Mouse (Mus musculus) liver, postnatal 0 days (tissue): ENCODE results near the gene Fermt3.

Source experiments
- CTCF ChIP-seq: sonication (generic); IDR thresholded peaks from 2 replicates; pipeline ENCODE4 v1.5.1; 2016; ENCODE audit warnings: antibody characterized with exemption, low read depth
- EP300 ChIP-seq: IDR thresholded peaks from 2 replicates; pipeline ENCODE4 v1.6.1; 2016; ENCODE audit warnings: antibody characterized with exemption, low read depth, mild to moderate bottlenecking

DNA sequence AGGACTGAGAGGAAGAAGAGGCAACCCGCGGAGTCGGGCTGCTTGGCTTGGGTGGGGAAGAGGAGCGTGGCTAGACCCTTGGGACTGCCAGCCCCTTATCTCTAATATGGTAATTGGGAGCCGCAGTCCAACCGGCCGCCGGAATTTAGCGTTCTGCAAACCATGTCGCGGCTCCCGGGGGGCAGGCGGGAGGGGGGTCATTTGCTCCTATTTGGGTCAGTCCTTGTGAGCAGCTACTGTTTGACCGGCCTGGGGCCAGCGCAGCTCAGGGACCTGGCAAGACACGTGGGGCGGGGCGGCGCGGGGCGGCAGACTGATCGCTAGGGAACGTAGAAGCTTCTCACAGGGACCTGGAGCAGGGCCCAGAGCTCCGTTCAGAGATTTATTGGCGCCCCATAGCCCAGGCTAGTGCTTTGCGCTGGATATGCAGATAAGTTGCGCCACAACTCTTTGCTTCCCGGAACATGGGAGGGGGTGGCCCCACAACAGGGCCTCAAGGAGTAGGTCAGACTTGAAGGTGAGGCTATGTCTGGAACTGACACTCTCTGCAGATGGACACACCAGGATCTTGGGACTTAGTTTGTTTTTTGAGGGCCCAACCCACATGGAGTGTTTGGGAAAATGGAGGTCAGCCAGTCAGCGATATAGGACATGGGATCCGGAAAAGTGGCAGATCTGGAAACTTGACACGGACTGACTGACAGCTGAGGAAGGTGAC, 67.1 kb downstream of the Fermt3 start:
- TF ChIP-seq CTCF (no peak), EP300 (0 out of 2 replicates have a peak, but pooled peaks have one; percentile 7)
